Mouse (Mus musculus): ENCODE data around the gene Hmgcl.

Gene Hmgcl

DNA sequence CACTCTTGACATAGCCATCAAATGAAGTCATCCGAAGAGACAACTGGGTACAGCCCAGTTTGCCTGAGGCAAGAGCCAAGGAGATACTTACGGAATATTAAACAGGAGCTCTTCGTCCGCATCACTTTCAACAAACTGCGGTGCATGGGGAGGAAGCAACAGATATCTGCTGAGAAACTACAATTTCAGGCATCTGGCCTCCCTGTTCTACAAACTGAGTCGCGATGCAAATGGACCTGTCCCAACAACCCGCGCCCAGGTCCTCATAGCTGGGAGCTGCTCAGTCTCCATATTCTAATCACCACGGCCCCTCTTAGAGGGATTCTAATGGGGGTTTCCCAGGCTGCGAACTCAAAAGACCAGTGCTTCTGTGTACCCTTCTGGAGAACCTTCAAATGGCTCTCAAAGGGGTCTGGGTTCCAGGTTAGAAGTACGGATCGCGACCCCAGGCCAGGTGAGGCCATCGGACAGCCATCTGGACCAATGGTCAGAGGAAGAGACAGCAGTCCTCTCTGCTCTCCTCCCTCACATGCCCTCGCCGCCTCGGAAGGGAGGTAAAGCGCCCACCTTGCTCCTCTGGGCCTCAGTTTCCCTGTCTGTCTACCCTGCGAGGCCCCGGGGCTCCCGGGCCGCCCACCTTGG is 40.2 kb downstream of the Hmgcl start:
- DNase-seq (ENCODE audit: low spot score in 2 of 2): no peak

DNA sequence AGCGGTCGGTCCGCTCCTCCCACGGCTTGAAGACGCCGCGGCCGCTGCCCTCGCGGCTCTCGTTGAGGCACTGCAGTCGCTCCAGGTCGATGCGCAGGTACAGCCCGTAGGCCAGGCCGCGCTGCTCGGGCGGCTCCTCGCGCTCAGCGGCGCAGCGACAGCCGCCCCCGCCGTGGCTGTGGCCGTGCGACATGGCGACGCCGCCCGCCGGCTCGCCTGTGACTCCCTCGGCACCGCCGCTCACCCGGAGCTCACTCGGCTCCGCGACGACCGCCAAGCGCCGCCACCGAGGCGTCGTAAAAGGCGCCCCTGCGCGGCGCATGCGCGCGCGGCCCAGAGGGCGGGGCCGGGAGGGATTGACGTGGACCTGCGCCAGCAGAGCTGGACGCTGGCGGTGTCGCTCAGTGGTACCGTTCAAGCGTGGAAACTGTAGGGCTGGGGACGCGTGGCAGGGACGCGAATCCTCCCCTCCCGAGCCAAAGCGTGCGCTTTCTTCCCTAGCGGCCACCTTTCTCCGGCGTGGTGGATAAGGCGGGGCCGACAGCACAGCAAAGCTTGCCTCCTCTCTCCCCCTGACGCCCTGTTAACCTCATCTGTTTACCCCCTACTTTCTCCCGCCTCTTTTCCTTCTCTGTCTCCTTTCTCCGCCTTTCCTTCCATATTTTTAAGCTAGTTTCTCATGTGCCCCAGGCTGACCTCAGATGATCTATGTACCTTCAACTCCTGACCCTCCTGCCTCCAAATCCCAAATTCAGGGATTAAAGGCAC is 40.9 kb downstream of the Hmgcl start, which contains the start of gene Pithd1:
TSS of gene Pithd1 (minus strand) at position 322 of the 768 bp plus-strand sequence.
- peak; percentile 90 to 91 for DNase-seq (ENCODE audit: low spot score in 2 of 2)

DNA sequence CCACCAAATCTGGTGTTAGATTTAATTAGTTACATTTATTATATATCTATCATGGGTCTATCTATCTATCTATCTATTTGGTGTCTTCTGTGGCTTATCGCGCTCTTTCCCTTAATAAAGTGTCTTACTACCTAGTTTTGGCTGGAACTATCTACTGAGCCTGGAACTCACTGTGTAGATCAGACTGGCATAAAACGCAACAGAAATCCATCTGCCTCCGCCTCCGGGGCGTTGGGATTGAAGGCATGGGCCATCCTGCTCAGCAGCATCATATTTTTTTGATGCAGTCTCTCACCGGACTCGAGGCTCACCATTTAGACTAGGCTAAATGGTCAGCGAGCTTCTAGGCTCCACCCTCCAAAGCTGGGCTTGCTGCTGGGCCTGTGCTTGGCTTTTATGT is 41.5 kb downstream of the Hmgcl start:
- DNase-seq (ENCODE audit: low spot score in 2 of 2): no peak

DNA sequence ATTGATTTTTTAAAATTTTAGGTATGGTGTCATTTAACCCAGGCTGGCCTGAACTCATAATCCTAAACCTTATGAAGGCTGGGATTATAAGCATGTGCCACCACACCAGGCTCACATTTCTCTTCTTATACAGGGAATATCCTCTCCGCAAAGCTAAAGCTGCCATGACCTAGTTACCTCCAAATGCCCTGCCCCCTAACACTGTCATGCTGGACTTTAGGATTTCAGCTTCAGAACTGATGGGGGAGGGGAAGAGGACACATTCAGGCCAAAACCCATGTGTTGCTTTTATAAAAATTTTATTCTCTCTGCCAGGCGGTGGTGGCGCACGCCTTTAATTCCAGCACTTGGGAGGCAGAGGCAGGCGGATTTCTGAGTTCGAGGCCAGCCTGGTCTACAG is 47.7 kb downstream of the Hmgcl start:
- no peak for DNase-seq (ENCODE audit: low spot score in 2 of 2)

DNA sequence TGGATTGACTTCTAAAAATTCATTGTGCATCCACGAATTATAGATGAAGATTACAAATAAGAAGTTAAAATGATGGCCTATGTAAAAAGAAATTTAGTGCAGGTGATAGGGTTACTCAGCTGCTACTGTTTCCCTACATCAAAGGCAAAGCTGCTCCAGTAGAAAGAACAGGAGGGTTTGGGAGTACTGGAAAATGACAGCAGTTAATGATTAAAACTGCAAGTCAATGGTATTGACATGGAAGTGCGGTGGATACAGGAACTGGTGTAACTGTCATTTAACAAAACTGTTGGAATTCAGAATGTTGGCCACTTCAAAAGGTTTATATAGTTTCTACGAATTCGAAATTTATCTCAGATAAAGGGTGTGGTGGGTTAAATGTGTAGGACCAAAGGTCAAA is 48.9 kb downstream of the Hmgcl start:
- DNase-seq (ENCODE audit: low spot score in 2 of 2): no peak

DNA sequence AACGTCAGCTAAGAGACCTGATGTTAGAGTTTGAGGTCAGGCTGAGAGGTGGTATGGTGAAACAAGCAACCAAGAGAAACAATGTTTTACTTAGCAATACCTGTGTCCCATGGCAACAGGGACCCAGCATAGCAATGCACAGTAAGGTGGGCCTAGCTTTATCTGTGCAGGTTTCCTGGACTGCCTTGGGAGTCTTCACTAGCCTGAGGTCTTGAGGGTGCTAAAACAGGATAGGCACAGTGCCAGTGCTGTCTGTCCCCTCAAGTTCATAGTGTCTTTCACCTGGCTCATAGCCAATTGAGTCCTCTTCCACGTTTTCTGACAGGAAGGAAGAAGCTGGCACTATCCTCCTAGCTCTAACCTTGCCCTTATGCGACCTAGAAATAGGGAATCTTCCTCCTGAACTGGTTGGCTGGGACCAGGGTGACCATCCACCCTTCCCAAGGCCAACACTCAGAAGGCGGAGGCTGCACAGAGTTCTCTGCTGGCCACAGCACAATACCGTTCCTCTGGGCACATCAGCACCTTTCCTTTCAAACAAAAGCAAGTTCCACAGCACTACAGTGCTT is 57.9 kb downstream of the Hmgcl start:
- DNase-seq (ENCODE audit: low spot score in 2 of 2): no peak

DNA sequence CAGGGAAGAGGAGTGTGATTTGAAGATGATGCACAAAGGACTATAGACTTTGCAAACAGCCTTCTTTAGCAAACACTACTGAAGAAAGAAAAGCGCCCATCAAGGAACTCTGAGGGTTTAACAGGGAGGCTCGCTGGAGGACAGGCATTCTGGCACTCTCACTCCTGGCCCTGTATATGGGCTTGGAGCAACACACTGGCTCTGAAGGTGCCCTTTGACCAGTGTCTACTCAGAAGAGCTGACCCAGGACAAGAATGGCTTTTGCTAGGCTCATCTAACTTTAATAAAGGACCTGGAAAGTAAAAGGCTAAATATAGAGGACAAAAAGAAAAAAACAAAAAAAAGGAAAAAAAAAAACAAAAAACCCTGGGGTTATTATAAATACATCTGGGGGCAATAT is 58.7 kb downstream of the Hmgcl start:
- no peak for DNase-seq (ENCODE audit: low spot score in 2 of 2)

DNA sequence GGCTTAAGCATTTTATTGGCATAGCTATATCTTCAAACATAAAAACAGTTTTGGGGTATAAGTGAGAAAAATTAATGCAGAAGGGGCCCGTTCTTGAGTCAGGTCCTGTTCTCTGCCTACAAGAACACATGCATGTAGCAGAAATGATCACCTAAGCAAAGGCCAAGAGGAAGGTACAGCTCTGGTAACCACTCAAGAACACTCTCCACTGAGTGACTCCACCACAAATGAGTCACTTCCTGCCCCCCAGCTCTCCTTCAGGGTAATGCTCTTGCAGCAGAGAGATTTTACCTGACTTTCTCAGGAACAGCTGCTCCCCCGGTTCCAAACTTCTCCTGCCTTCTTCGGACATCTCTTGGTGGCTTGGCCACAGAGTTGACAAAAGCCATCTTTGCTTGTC is 60.6 kb downstream of the Hmgcl start:
- DNase-seq (ENCODE audit: low spot score in 2 of 2): no peak

DNA sequence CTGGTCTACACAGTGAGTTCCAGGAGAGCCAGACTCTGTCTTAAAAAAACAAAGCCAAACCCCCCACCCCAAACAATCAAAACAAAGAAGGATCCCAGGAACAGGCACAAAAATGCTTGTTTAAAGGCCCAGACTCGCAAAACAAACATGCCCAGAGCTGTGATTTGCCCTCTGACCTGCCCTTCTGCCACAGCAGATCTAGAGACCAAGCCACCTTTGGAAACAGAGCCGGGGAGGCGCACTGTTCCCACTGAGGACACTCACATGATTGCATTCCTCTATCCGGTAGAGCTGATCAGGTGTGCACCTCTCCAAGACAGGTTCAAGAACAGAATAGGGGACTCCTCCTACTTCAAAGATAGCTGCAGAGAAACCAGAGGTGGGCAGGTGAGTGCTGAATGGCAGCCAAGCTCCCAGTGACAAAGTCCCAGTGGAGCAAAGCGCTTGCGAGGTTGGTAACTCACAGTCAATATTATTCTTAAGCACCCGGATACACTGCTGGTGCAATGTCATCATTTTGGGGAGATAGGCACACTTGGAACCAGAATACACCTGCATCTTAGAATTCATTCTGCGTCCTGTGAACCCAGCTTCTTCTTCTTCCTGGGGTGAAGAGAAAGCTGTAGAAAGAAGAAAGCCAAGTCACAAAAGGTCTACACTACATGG is 62.7 kb downstream of the Hmgcl start:
- no peak for DNase-seq (ENCODE audit: low spot score in 2 of 2)

DNA sequence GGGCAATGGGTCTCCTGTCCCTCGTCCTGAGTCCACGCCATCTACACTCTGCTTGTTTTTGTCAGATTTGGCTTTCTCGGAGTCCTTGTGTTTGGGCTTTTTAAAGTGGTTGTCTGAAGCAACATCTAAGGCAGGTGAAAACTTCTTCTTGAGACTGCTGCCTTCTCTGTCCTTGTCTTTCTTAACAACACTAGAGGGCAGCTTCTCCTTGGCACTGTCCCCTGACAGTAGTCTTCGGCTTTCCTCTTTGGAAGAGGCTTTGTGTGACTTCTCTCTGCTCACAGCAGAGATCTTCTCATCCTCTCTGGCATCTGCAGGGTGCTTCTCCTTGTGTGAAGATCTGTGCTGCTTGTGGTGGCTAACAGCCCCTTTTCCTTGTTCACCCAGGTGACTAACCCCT is 64.3 kb downstream of the Hmgcl start:
- no peak for DNase-seq (ENCODE audit: low spot score in 2 of 2)

All from urinary bladder, postnatal 4 days (tissue).